Mouse (Mus musculus): ENCODE data around the gene Cmtm8. TPM values are rescaled to one million over a fixed set of nuclear protein-coding genes. Genes with fewer than 3 reads are reported as not detected.

Cmtm8 gene
- polyA plus RNA-seq, 1 experiment: 1.7 TPM

GRCm38 (mm10) chr9:114779984-114780745 lies 63.8 kb downstream of the Cmtm8 start:
- H3K27ac ChIP-seq (ENCODE audit: insufficient read depth, low read depth, low read length): peak overlapping the region; percentile 99

GRCm38 (mm10) chr9:114778877-114779276 lies 65.1 kb downstream of the Cmtm8 start:
- Histone ChIP-seq H3K27ac (ENCODE audit: insufficient read depth, low read depth, low read length) (no peak overlapping the region), H3K4me3 (ENCODE audit: insufficient read depth, low read length) (no peak overlapping the region), H3K4me1 (ENCODE audit: control insufficient read depth, insufficient read depth, low read length) (peaks cover 59% of the 10 kb centered on the region)
- TF ChIP-seq POLR2A (IDR thresholded peaks at IDR 0.05; ENCODE audit: borderline replicate concordance, low read depth, low read length) (no peak), CTCF (IDR thresholded peaks at IDR 0.05; ENCODE audit: low read depth, low read length) (no peak)

More at GRCm38 (mm10) chr9:114779984-114780745, 63.8 kb downstream of the Cmtm8 start:
- peak overlapping the region; percentile 88 for H3K4me3 ChIP-seq (ENCODE audit: insufficient read depth, low read length)
- TF ChIP-seq POLR2A (IDR thresholded peaks at IDR 0.05; ENCODE audit: borderline replicate concordance, low read depth, low read length) (no peak), CTCF (IDR thresholded peaks at IDR 0.05; ENCODE audit: low read depth, low read length) (no peak)
- peaks cover 58% of the 10 kb centered on the region for H3K4me1 ChIP-seq (ENCODE audit: control insufficient read depth, insufficient read depth, low read length)

GRCm38 (mm10) chr9:114778047-114778390 lies 65.9 kb downstream of the Cmtm8 start:
- Histone ChIP-seq H3K4me3 (ENCODE audit: insufficient read depth, low read length) (no peak overlapping the region), H3K27ac (ENCODE audit: insufficient read depth, low read depth, low read length) (peak overlapping the region; percentile 5; the same call in 1 of the 2 replicates)
- TF ChIP-seq CTCF (IDR thresholded peaks at IDR 0.05; ENCODE audit: low read depth, low read length) (no peak), POLR2A (IDR thresholded peaks at IDR 0.05; ENCODE audit: borderline replicate concordance, low read depth, low read length) (no peak)

DNA sequence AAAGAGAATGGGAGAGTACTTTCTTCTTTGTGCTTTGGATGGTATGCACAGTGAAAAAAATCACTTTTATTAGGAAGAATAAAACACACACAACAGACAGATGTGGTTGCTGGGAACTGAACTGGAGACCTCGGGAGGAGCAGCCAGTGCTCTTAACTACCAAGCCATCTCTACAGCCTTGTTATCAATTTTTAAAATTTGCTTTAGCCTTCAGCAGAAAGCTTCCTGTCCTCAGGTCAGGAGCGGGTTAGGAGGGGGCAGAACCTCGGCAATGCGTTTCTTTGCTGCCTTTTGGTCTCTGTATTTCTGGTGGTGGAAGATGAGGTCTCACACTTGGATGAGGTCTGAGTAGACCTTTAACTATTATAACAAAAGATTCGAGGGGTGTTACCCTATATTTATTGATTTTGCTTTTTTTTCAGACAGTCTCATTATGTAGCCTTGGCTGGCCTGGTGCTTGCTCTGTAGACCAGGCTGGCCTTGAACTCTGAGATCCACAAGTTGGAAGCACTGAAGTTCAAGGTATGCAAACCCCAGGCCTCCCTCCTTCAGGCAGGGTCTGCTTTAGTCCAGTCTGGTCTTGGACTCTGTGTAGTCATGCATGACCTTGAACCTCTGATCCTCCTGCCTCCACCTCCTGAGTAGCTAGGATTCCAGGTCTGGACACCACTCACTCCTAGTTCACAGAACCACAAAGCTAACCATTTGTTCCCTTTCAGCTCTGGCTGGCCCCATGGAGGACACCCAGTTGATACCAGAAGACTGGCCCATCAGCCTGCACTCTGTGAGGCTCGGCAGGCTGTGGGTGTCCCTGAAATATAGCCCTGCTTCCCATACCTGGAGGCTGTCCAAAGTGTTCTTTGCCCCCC lies 66.5 kb downstream of the Cmtm8 start:
- peaks cover 48% of the 10 kb centered on the region for H3K4me1 ChIP-seq (ENCODE audit: control insufficient read depth, insufficient read depth, low read length)
- TF ChIP-seq CTCF (IDR thresholded peaks at IDR 0.05; ENCODE audit: low read depth, low read length): no peak
- TF ChIP-seq POLR2A (IDR thresholded peaks at IDR 0.05; ENCODE audit: borderline replicate concordance, low read depth, low read length): no peak
- no peak overlapping the region for H3K4me3 ChIP-seq (ENCODE audit: insufficient read depth, low read length)
- H3K27ac ChIP-seq (ENCODE audit: insufficient read depth, low read depth, low read length): peak overlapping the region; percentile 5; the same call in 1 of the 2 replicates

More at GRCm38 (mm10) chr9:114778047-114778390, 65.9 kb downstream of the Cmtm8 start:
- peaks cover 54% of the 10 kb centered on the region for H3K4me1 ChIP-seq (ENCODE audit: control insufficient read depth, insufficient read depth, low read length)

DNA sequence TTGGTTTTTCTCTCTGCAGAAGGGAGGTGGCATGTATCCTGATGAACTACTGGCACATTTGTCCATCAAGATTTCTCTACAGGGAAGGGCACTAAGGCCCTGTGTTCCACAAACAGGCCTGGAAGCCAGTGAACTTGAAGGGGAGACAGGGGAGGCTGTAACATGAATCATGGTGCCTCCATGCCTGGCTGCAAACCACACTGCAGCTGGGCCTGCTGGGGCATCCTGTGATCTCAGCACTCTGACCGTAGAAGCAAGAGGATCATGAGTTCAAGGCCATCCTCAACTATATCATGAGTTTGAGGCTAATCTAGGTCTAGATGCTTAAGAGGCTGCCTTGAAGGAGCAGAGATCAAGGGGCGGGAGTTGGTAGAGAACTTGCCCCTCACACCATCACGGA lies 67.6 kb downstream of the Cmtm8 start:
- no peak for TF ChIP-seq POLR2A (IDR thresholded peaks at IDR 0.05; ENCODE audit: borderline replicate concordance, low read depth, low read length)
- TF ChIP-seq CTCF (IDR thresholded peaks at IDR 0.05; ENCODE audit: low read depth, low read length): no peak
- Histone ChIP-seq H3K4me1 (ENCODE audit: control insufficient read depth, insufficient read depth, low read length) (peaks cover 45% of the 10 kb centered on the region), H3K27ac (ENCODE audit: insufficient read depth, low read depth, low read length) (no peak overlapping the region), H3K4me3 (ENCODE audit: insufficient read depth, low read length) (no peak overlapping the region)

DNA sequence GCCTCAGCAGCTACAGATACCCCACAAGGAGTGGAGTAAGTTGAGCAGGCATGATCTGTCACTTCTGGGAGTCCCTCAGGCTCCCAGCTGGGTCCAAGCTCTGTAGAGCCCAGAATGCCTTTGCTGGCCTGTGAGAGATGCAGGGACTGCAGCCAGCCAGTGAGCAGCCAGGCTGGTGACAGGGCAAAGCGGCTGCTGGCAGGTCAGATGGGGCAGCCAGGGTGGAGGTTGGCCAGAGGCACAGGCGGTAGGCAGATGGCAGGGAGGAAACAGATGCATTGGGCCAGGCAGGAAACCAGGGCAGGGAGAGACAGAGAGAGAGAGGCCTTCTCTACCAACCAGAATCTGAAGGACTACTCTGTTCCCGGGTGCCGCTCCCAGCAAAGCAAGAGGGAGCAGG lies 68.7 kb downstream of the Cmtm8 start:
- Histone ChIP-seq H3K4me3 (ENCODE audit: insufficient read depth, low read length) (no peak overlapping the region), H3K4me1 (ENCODE audit: control insufficient read depth, insufficient read depth, low read length) (peaks cover 56% of the 10 kb centered on the region), H3K27ac (ENCODE audit: insufficient read depth, low read depth, low read length) (no peak overlapping the region)
- TF ChIP-seq POLR2A (IDR thresholded peaks at IDR 0.05; ENCODE audit: borderline replicate concordance, low read depth, low read length) (no peak), CTCF (IDR thresholded peaks at IDR 0.05; ENCODE audit: low read depth, low read length) (no peak)

DNA sequence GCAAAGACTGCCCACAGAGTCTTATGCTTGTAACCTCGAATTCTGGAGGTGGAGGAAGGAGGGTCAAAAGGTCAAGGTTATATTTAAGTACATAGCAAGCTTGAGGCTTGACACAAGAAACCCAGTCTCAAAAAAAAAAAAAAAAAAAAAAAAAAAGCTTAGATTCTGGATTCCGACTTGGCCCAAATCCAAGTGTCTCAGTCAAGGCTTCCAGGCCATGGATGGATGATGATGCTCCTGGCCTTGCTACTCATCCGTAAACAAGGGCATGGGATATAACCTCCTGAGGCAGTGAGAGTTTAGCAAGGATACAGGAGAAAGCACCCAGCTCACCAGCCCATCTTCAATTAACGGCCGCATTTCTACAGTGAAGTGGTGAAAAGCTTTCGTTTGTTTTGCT lies 69.3 kb downstream of the Cmtm8 start:
- Histone ChIP-seq H3K4me1 (ENCODE audit: control insufficient read depth, insufficient read depth, low read length) (peaks cover 57% of the 10 kb centered on the region), H3K27ac (ENCODE audit: insufficient read depth, low read depth, low read length) (no peak overlapping the region), H3K4me3 (ENCODE audit: insufficient read depth, low read length) (no peak overlapping the region)
- TF ChIP-seq CTCF (IDR thresholded peaks at IDR 0.05; ENCODE audit: low read depth, low read length) (no peak), POLR2A (IDR thresholded peaks at IDR 0.05; ENCODE audit: borderline replicate concordance, low read depth, low read length) (no peak)

DNA sequence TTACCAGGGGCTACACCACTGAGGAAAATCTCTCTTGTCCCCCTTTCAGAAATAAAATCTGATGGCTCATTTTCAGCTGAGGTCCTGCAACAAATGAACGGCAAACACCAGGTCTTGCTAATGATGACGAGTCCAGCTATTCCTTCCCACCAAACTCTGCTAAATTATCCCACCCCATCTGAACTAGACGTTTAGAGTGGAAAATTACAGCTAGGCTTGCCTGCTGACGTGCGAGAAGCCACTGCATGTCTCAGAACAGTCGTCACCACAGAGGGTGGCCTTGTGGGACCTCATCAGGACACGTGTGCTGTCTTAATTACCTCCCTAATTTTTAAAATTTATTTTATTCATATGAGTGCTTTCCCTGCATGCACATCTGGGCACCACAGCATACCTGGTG lies 72.4 kb downstream of the Cmtm8 start:
- Histone ChIP-seq H3K4me1 (ENCODE audit: control insufficient read depth, insufficient read depth, low read length) (peaks cover 34% of the 10 kb centered on the region), H3K27ac (ENCODE audit: insufficient read depth, low read depth, low read length) (no peak overlapping the region), H3K4me3 (ENCODE audit: insufficient read depth, low read length) (no peak overlapping the region)
- TF ChIP-seq POLR2A (IDR thresholded peaks at IDR 0.05; ENCODE audit: borderline replicate concordance, low read depth, low read length) (no peak), CTCF (IDR thresholded peaks at IDR 0.05; ENCODE audit: low read depth, low read length) (no peak)

- no peak for TF ChIP-seq POLR2A (IDR thresholded peaks at IDR 0.05; ENCODE audit: borderline replicate concordance, low read depth, low read length)
- TF ChIP-seq CTCF (IDR thresholded peaks at IDR 0.05; ENCODE audit: low read depth, low read length): no peak
- Histone ChIP-seq H3K4me1 (ENCODE audit: control insufficient read depth, insufficient read depth, low read length) (peaks cover 22% of the 10 kb centered on the region), H3K4me3 (ENCODE audit: insufficient read depth, low read length) (no peak overlapping the region), H3K27ac (ENCODE audit: insufficient read depth, low read depth, low read length) (no peak overlapping the region)
Observed at GRCm38 (mm10) chr9:114770224-114770623, 73.7 kb downstream of the Cmtm8 start.

GRCm38 (mm10) chr9:114768066-114768465 lies 75.9 kb downstream of the Cmtm8 start:
- TF ChIP-seq POLR2A (IDR thresholded peaks at IDR 0.05; ENCODE audit: borderline replicate concordance, low read depth, low read length) (no peak), CTCF (IDR thresholded peaks at IDR 0.05; ENCODE audit: low read depth, low read length) (no peak)
- H3K4me1 ChIP-seq (ENCODE audit: control insufficient read depth, insufficient read depth, low read length): peaks cover 15% of the 10 kb centered on the region
- H3K4me3 ChIP-seq (ENCODE audit: insufficient read depth, low read length): no peak overlapping the region
- no peak overlapping the region for H3K27ac ChIP-seq (ENCODE audit: insufficient read depth, low read depth, low read length)

Measured in bone marrow macrophage, adult 2 months (primary cell).